Mouse (Mus musculus): ENCODE measurements around the gene Gm12790. TPM values are rescaled to one million over a fixed set of nuclear protein-coding genes. Genes with fewer than 3 reads are reported as not detected.
"Not testable (repeated sequence)": the region's sequence is repeated elsewhere in the genome, so short reads cannot be mapped to it uniquely, and the experiment has no call there.

The Gm12790 gene
- polyA plus RNA-seq (2014; fragmentation: Nextera tagmentation; extraction: Ambion mirVana): not detected in 2 replicates

- WGBS: 89% methylated on average over 1 of the region's 5 CpGs
- DNase-seq (ENCODE audit: low spot score): not testable (repeated sequence)
Observed at GRCm38 (mm10) chr4:101980949-101981348, at the start of gene Gm12790. Gene Gm12790 (minus strand): TSS chr4:101981049.

GRCm38 (mm10) chr4:102026619-102027018 is 45.8 kb upstream of the Gm12790 start:
- H3K36me3 ChIP-seq (ENCODE audit: control insufficient read depth, insufficient read depth, low read length): no peaks in the 10 kb centered on the region

More at GRCm38 (mm10) chr4:101980949-101981348, at the start of gene Gm12790:
- H3K27ac ChIP-seq (ENCODE audit: low read depth, low read length); H3K4me3 ChIP-seq (ENCODE audit: low read depth, low read length); H3K27me3 ChIP-seq (replicated peaks; ENCODE audit: control insufficient read depth, insufficient read depth, low read length); ATAC-seq (replicated peaks; ENCODE audit: low FRiP score); H3K9me3 ChIP-seq (ENCODE audit: control insufficient read depth, low read length); H3K4me1 ChIP-seq (replicated peaks; ENCODE audit: control insufficient read depth, insufficient read depth, low read length); H3K9ac ChIP-seq (ENCODE audit: low read depth, low read length); H3K36me3 ChIP-seq (ENCODE audit: control insufficient read depth, insufficient read depth, low read length); H3K4me2 ChIP-seq: not testable (repeated sequence)

GRCm38 (mm10) chr4:101998267-101998922 is 17.5 kb upstream of the Gm12790 start:
- H3K4me3 ChIP-seq (ENCODE audit: low read depth, low read length): no peak overlapping the region
- WGBS: 40% methylated on average over 15 of the region's 15 CpGs
- no peak overlapping the region for H3K27ac ChIP-seq (ENCODE audit: low read depth, low read length)
- peak; percentile 47; the same call in 1 of the 2 replicates for ATAC-seq (replicated peaks; ENCODE audit: low FRiP score)
- H3K4me1 ChIP-seq (replicated peaks; ENCODE audit: control insufficient read depth, insufficient read depth, low read length): no peaks in the 10 kb centered on the region
- no peaks in the 10 kb centered on the region for H3K9me3 ChIP-seq (ENCODE audit: control insufficient read depth, low read length)
- no peaks in the 10 kb centered on the region for H3K27me3 ChIP-seq (replicated peaks; ENCODE audit: control insufficient read depth, insufficient read depth, low read length)
- H3K9ac ChIP-seq (ENCODE audit: low read depth, low read length): no peak overlapping the region
- no peak overlapping the region for H3K4me2 ChIP-seq
- no peaks in the 10 kb centered on the region for H3K36me3 ChIP-seq (ENCODE audit: control insufficient read depth, insufficient read depth, low read length)
- peak; percentile 40 for DNase-seq (ENCODE audit: low spot score)

More at GRCm38 (mm10) chr4:102026619-102027018, 45.8 kb upstream of the Gm12790 start:
- no peak overlapping the region for H3K4me2 ChIP-seq
- H3K27ac ChIP-seq (ENCODE audit: low read depth, low read length): no peak overlapping the region
- no peaks in the 10 kb centered on the region for H3K9me3 ChIP-seq (ENCODE audit: control insufficient read depth, low read length)
- no peaks in the 10 kb centered on the region for H3K4me1 ChIP-seq (replicated peaks; ENCODE audit: control insufficient read depth, insufficient read depth, low read length)
- no peak for ATAC-seq (replicated peaks; ENCODE audit: low FRiP score)
- 73% methylated on average over 6 of the region's 6 CpGs for WGBS
- no peak for DNase-seq (ENCODE audit: low spot score)
- no peak overlapping the region for H3K9ac ChIP-seq (ENCODE audit: low read depth, low read length)
- H3K4me3 ChIP-seq (ENCODE audit: low read depth, low read length): no peak overlapping the region
- H3K27me3 ChIP-seq (replicated peaks; ENCODE audit: control insufficient read depth, insufficient read depth, low read length): no peaks in the 10 kb centered on the region

GRCm38 (mm10) chr4:101997426-101997825 is 16.6 kb upstream of the Gm12790 start:
- ATAC-seq (replicated peaks; ENCODE audit: low FRiP score): no peak
- H3K36me3 ChIP-seq (ENCODE audit: control insufficient read depth, insufficient read depth, low read length): no peaks in the 10 kb centered on the region
- H3K4me1 ChIP-seq (replicated peaks; ENCODE audit: control insufficient read depth, insufficient read depth, low read length): no peaks in the 10 kb centered on the region
- no peak overlapping the region for H3K4me3 ChIP-seq (ENCODE audit: low read depth, low read length)
- H3K9me3 ChIP-seq (ENCODE audit: control insufficient read depth, low read length): no peaks in the 10 kb centered on the region
- 83% methylated on average over 5 of the region's 5 CpGs for WGBS
- H3K4me2 ChIP-seq: no peak overlapping the region
- DNase-seq (ENCODE audit: low spot score): no peak
- H3K9ac ChIP-seq (ENCODE audit: low read depth, low read length): no peak overlapping the region
- no peak overlapping the region for H3K27ac ChIP-seq (ENCODE audit: low read depth, low read length)
- no peaks in the 10 kb centered on the region for H3K27me3 ChIP-seq (replicated peaks; ENCODE audit: control insufficient read depth, insufficient read depth, low read length)

- not testable (repeated sequence) for H3K27ac ChIP-seq (ENCODE audit: low read depth, low read length); H3K4me3 ChIP-seq (ENCODE audit: low read depth, low read length); H3K4me2 ChIP-seq; ATAC-seq (replicated peaks; ENCODE audit: low FRiP score); H3K9me3 ChIP-seq (ENCODE audit: control insufficient read depth, low read length); H3K9ac ChIP-seq (ENCODE audit: low read depth, low read length); H3K27me3 ChIP-seq (replicated peaks; ENCODE audit: control insufficient read depth, insufficient read depth, low read length); H3K4me1 ChIP-seq (replicated peaks; ENCODE audit: control insufficient read depth, insufficient read depth, low read length); DNase-seq (ENCODE audit: low spot score); H3K36me3 ChIP-seq (ENCODE audit: control insufficient read depth, insufficient read depth, low read length)
- WGBS: 77% methylated on average over 2 of the region's 2 CpGs
Observed at GRCm38 (mm10) chr4:101986326-101986725, 5.5 kb upstream of the Gm12790 start, which contains the start of gene Gm12789. Gene Gm12789 (plus strand): TSS chr4:101986626.

GRCm38 (mm10) chr4:101985678-101986077 is 4.8 kb upstream of the Gm12790 start:
- Histone ChIP-seq H3K27ac (ENCODE audit: low read depth, low read length) (no peak overlapping the region), H3K9me3 (ENCODE audit: control insufficient read depth, low read length) (no peaks in the 10 kb centered on the region), H3K27me3 (replicated peaks; ENCODE audit: control insufficient read depth, insufficient read depth, low read length) (no peaks in the 10 kb centered on the region), H3K4me1 (replicated peaks; ENCODE audit: control insufficient read depth, insufficient read depth, low read length) (no peaks in the 10 kb centered on the region), H3K4me3 (ENCODE audit: low read depth, low read length) (no peak overlapping the region), H3K4me2 (no peak overlapping the region), H3K9ac (ENCODE audit: low read depth, low read length) (no peak overlapping the region), H3K36me3 (ENCODE audit: control insufficient read depth, insufficient read depth, low read length) (no peaks in the 10 kb centered on the region)
- WGBS: 77% methylated on average over 5 of the region's 5 CpGs
- ATAC-seq (replicated peaks; ENCODE audit: low FRiP score): no peak
- DNase-seq (ENCODE audit: low spot score): no peak

GRCm38 (mm10) chr4:101940107-101940506 is 40.7 kb downstream of the Gm12790 start, which contains the start of gene Gm12794:
Gene Gm12794 (plus strand): TSS chr4:101940407.
- H3K4me1 ChIP-seq (replicated peaks; ENCODE audit: control insufficient read depth, insufficient read depth, low read length); H3K4me3 ChIP-seq (ENCODE audit: low read depth, low read length); H3K27me3 ChIP-seq (replicated peaks; ENCODE audit: control insufficient read depth, insufficient read depth, low read length); ATAC-seq (replicated peaks; ENCODE audit: low FRiP score); H3K27ac ChIP-seq (ENCODE audit: low read depth, low read length); H3K4me2 ChIP-seq; H3K9me3 ChIP-seq (ENCODE audit: control insufficient read depth, low read length); DNase-seq (ENCODE audit: low spot score); H3K36me3 ChIP-seq (ENCODE audit: control insufficient read depth, insufficient read depth, low read length); H3K9ac ChIP-seq (ENCODE audit: low read depth, low read length): not testable (repeated sequence)
- 55% methylated on average over 2 of the region's 2 CpGs for WGBS

Measured in liver, embryonic 11.5 days (tissue).